In the genomic region with DNA sequence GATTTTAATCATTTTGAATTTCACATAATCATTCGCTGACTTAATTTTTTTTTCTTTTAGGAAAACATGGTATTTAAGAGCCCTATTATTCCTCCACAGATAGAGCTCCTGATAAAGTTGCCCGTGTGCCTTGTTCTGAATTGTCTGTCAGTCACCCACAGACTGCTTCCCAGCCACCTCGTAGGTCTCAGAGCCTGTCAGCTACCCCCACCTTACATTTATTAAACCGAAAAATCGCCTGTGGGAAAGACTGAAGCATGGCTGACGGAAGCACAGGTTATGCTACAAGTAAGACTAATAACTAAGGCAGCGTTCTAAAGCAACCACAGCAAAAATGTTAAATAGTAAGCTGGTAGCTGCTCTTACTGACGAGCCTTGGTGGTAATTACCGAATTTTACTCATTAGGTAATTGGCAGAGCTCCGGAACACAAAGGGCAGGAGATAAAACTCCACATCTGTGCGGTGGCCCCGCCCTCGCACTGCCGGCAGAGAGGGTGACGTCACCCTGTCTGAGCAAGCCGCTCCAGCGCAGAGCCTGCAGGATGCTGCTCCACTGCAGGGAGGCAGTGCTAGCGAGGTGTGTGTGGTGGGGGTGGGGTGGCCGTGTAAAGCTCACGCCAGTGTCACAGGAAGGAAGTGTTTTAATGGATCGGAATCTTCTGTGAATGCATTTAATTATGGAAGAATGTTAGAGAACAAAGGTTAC, we compare ENCODE assay signal across 1 mouse cellular context.
A peak's percentile ranks its signal among the peaks of the same experiment; 100 is the strongest.
TF ChIP-seq lines count a peak whose summit lies in the region.

No protein-coding gene starts in this region.

TF ChIP-seq in CH12.LX, 34 proteins besides CTCF, POLR2A, EP300 and RAD21 (continued from another document):
- no peak for TF ChIP-seq ZC3H11A (IDR thresholded peaks at IDR 0.05; ENCODE audit: low read depth, low read length)
- TF ChIP-seq NRF1 (IDR thresholded peaks at IDR 0.05; ENCODE audit: low read depth, low read length) = peak; percentile 44
